Mouse (Mus musculus) MEL (cell line): ENCODE measurements around the gene Nup188. TPM values are rescaled to one million over a fixed set of nuclear protein-coding genes. Genes with fewer than 3 reads are reported as not detected.

Experiments
- DNase-seq: peaks from one replicate; pipeline ENCODE4 v3.0.0; 2011; ENCODE audit warnings: low read depth, low spot score
- H3K27ac ChIP-seq: 2 replicates; pipeline ENCODE4 v1.5.1; 2012; ENCODE audit warnings: low read depth, mild to moderate bottlenecking, control low read depth, low read length, moderate library complexity; ENCODE audit not compliant: control insufficient read depth
- H3K27me3 ChIP-seq, 2 experiments: fragments of 150-350 bp in 1 of 2; sonication (generic) in 1 of 2; 2 replicates each; pipeline ENCODE4 v1.6.1; 2012; ENCODE audit warnings: low read length in 2 of 2, mild to moderate bottlenecking in 2 of 2, improper control_type of control experiment in 1 of 2, moderate library complexity in 1 of 2; ENCODE audit not compliant: insufficient read depth in 2 of 2, control insufficient read depth in 1 of 2
- H3K36me3 ChIP-seq, 2 experiments: 2 replicates each; pipeline ENCODE4 v1.6.1; 2012 to 2014; ENCODE audit warnings: low read length in 2 of 2, improper control_type of control experiment in 1 of 2, inconsistent platforms in 1 of 2, mild to moderate bottlenecking in 1 of 2; ENCODE audit not compliant: insufficient read depth in 2 of 2, control insufficient read depth in 1 of 2
- H3K4me1 ChIP-seq, 2 experiments: fragments of 150-350 bp in 1 of 2; sonication (generic) in 1 of 2; 2 replicates each; pipeline ENCODE4 v1.6.1; 2012; ENCODE audit warnings: low read length in 2 of 2, improper control_type of control experiment in 1 of 2, mild to moderate bottlenecking in 1 of 2; ENCODE audit not compliant: insufficient read depth in 2 of 2, control insufficient read depth in 1 of 2
- H3K4me3 ChIP-seq, 2 experiments: fragments of 150-350 bp in 1 of 2; sonication (generic) in 1 of 2; 2 replicates each; pipeline ENCODE4 v1.5.1; 2012; ENCODE audit warnings: low read depth in 2 of 2, low read length in 2 of 2, mild to moderate bottlenecking in 2 of 2, moderate library complexity in 2 of 2, control low read depth in 1 of 2, improper control_type of control experiment in 1 of 2; ENCODE audit not compliant: control insufficient read depth in 1 of 2, insufficient read depth in 1 of 2
- H3K79me2 ChIP-seq: 2 replicates; pipeline ENCODE4 v1.6.1; 2012; ENCODE audit warnings: mild to moderate bottlenecking, low read length, moderate library complexity; ENCODE audit not compliant: control insufficient read depth, poor library complexity, insufficient read depth
- H3K9ac ChIP-seq: 2 replicates; pipeline ENCODE4 v1.6.1; 2012; ENCODE audit warnings: low read depth, mild to moderate bottlenecking, control low read depth, low read length, moderate library complexity; ENCODE audit not compliant: control insufficient read depth, poor library complexity, severe bottlenecking
- H3K9me3 ChIP-seq: fragments of 150-350 bp; sonication (generic); replicated peaks from 2 replicates; pipeline ENCODE4 v1.6.1; 2012; ENCODE audit warnings: mild to moderate bottlenecking, low read length, improper control_type of control experiment, moderate library complexity; ENCODE audit not compliant: insufficient read depth
- CHD1 ChIP-seq: IDR thresholded peaks from 2 replicates; pipeline ENCODE4 v1.6.1; 2012; ENCODE audit warnings: low read depth, mild to moderate bottlenecking, inconsistent platforms, low read length, improper control_type of control experiment
- CHD2 ChIP-seq: IDR thresholded peaks from 2 replicates; pipeline ENCODE4 v1.6.1; 2011; ENCODE audit warnings: low read length, improper control_type of control experiment
- E2F4 ChIP-seq: IDR thresholded peaks from 2 replicates; pipeline ENCODE4 v1.6.1; 2011; ENCODE audit warnings: low read depth, low read length, improper control_type of control experiment, borderline replicate concordance
- ELF1 ChIP-seq: IDR thresholded peaks from 2 replicates; pipeline ENCODE4 v1.6.1; 2014; ENCODE audit warnings: low read depth, mild to moderate bottlenecking, inconsistent platforms, low read length, improper control_type of control experiment, moderate library complexity
- GABPA ChIP-seq: IDR thresholded peaks from 2 replicates; pipeline ENCODE4 v1.6.1; 2012; ENCODE audit warnings: low read depth, mild to moderate bottlenecking, inconsistent platforms, low read length, improper control_type of control experiment, moderate library complexity
- GATA1 ChIP-seq: IDR thresholded peaks from 2 replicates; pipeline ENCODE4 v1.6.1; 2011; ENCODE audit warnings: low read depth, low read length, improper control_type of control experiment
- HCFC1 ChIP-seq: IDR thresholded peaks from 2 replicates; pipeline ENCODE4 v1.6.1; 2012; ENCODE audit warnings: low read depth, mild to moderate bottlenecking, inconsistent platforms, low read length, improper control_type of control experiment, moderate library complexity
- KAT2A ChIP-seq: conservative IDR thresholded peaks from 2 replicates; pipeline ENCODE4 v1.6.1; 2012; ENCODE audit warnings: low read depth, low read length, improper control_type of control experiment, inconsistent platforms
- MAX ChIP-seq: IDR thresholded peaks from 2 replicates; pipeline ENCODE4 v1.6.1; 2011; ENCODE audit warnings: low read length, improper control_type of control experiment
- MAZ ChIP-seq: IDR thresholded peaks from 2 replicates; pipeline ENCODE4 v1.6.1; 2012; ENCODE audit warnings: low read depth, mild to moderate bottlenecking, inconsistent platforms, low read length, improper control_type of control experiment
- MXI1 ChIP-seq: IDR thresholded peaks from 2 replicates; pipeline ENCODE4 v1.6.1; 2011; ENCODE audit warnings: mild to moderate bottlenecking, low read depth, low read length, improper control_type of control experiment
- MYB ChIP-seq: IDR thresholded peaks from 2 replicates; pipeline ENCODE4 v1.6.1; 2011; ENCODE audit warnings: mild to moderate bottlenecking, low read depth, low read length, improper control_type of control experiment
- MYC ChIP-seq: IDR thresholded peaks from 2 replicates; pipeline ENCODE4 v1.6.1; 2011; ENCODE audit warnings: low read depth, mild to moderate bottlenecking, low read length, improper control_type of control experiment, moderate library complexity
- NELFE ChIP-seq: IDR thresholded peaks from 2 replicates; pipeline ENCODE4 v1.6.1; 2011; ENCODE audit warnings: low read depth, low read length, improper control_type of control experiment
- NRF1 ChIP-seq: IDR thresholded peaks from 2 replicates; pipeline ENCODE4 v1.6.1; 2014; ENCODE audit warnings: low read depth, mild to moderate bottlenecking, inconsistent platforms, low read length, improper control_type of control experiment, moderate library complexity; ENCODE audit not compliant: poor library complexity, insufficient read depth, severe bottlenecking
- POLR2A ChIP-seq, 2 experiments: IDR thresholded peaks; 2 replicates each; pipeline ENCODE4 v1.6.1; 2011 to 2012; ENCODE audit warnings: low read length in 2 of 2, mild to moderate bottlenecking in 2 of 2, control low read depth in 1 of 2, improper control_type of control experiment in 1 of 2, low read depth in 1 of 2, moderate library complexity in 1 of 2; ENCODE audit not compliant: control insufficient read depth in 1 of 2, insufficient read depth in 1 of 2, poor library complexity in 1 of 2
- RAD21 ChIP-seq: IDR thresholded peaks from 2 replicates; pipeline ENCODE4 v1.6.1; 2011; ENCODE audit warnings: mild to moderate bottlenecking, low read depth, low read length, improper control_type of control experiment
- RCOR1 ChIP-seq: IDR thresholded peaks from 2 replicates; pipeline ENCODE4 v1.6.1; 2012; ENCODE audit warnings: low read depth, mild to moderate bottlenecking, inconsistent platforms, low read length, improper control_type of control experiment
- SMC3 ChIP-seq: IDR thresholded peaks from 2 replicates; pipeline ENCODE4 v1.6.1; 2011; ENCODE audit warnings: low read depth, low read length, improper control_type of control experiment
- TAL1 ChIP-seq: IDR thresholded peaks from 2 replicates; pipeline ENCODE4 v1.6.1; 2012; ENCODE audit warnings: mild to moderate bottlenecking, inconsistent platforms, low read length, moderate library complexity, mixed read lengths
- TBP ChIP-seq: IDR thresholded peaks from 2 replicates; pipeline ENCODE4 v1.8.0; 2011; ENCODE audit warnings: low read depth, low read length, improper control_type of control experiment
- TCF12 ChIP-seq: IDR thresholded peaks from 2 replicates; pipeline ENCODE4 v1.6.1; 2014; ENCODE audit warnings: low read depth, mild to moderate bottlenecking, inconsistent platforms, low read length, improper control_type of control experiment, moderate library complexity
- USF2 ChIP-seq, 2 experiments: IDR thresholded peaks; 2 replicates each; pipeline ENCODE4 v1.6.1; 2011 to 2012; ENCODE audit warnings: improper control_type of control experiment in 2 of 2, low read length in 2 of 2, borderline replicate concordance in 1 of 2, inconsistent platforms in 1 of 2, low read depth in 1 of 2, mild to moderate bottlenecking in 1 of 2; ENCODE audit not compliant: insufficient read depth in 1 of 2
- ZKSCAN1 ChIP-seq: IDR thresholded peaks from 2 replicates; pipeline ENCODE4 v1.6.1; 2012; ENCODE audit warnings: low read depth, mild to moderate bottlenecking, inconsistent platforms, low read length, improper control_type of control experiment, moderate library complexity
- ZMIZ1 ChIP-seq: IDR thresholded peaks from 2 replicates; pipeline ENCODE4 v1.6.1; 2012; ENCODE audit warnings: low read depth, mild to moderate bottlenecking, inconsistent platforms, low read length, improper control_type of control experiment, moderate library complexity
- ZNF384 ChIP-seq: IDR thresholded peaks from 2 replicates; pipeline ENCODE4 v1.6.1; 2012; ENCODE audit warnings: low read depth, mild to moderate bottlenecking, inconsistent platforms, low read length, improper control_type of control experiment
- polyA plus RNA-seq, 2 experiments: library from polyadenylated mRNA; stranded (reverse) in 1 of 2; unstranded in 1 of 2; fragments of >175 nt in 1 of 2; fragments of >200 nt in 1 of 2; gene quantifications; 2 replicates each; pipeline versions ENCODE4 v1.2.1 to v1.2.4; 2012; ENCODE audit warnings: low replicate concordance in 2 of 2, low read depth in 1 of 2; ENCODE audit not compliant: insufficient read length in 2 of 2, insufficient read depth in 1 of 2, missing spikeins in 1 of 2
- total RNA-seq: library from RNA; depleted of rRNA; stranded (reverse); fragments of 300-350 nt; gene quantifications from 2 replicates; pipeline ENCODE4 v1.2.3, GENCODE M21; 2012

Nup188 gene
- total and polyA plus RNA-seq, 3 experiments: 58.6 to 119 TPM; not detected in 1

- Histone ChIP-seq H3K36me3 (peaks cover 0 to 28% of the 10 kb centered on the region in 2 experiments; a peak in 2 of 4 replicates), H3K4me3 (no peak overlapping the region), H3K4me1 (no peaks in the 10 kb centered on the region), H3K79me2 (no peaks in the 10 kb centered on the region), H3K27ac (no peak overlapping the region), H3K9me3 (no peaks in the 10 kb centered on the region), H3K9ac (no peak overlapping the region), H3K27me3 (no peaks in the 10 kb centered on the region)
- TF ChIP-seq USF2 (IDR thresholded peaks at IDR 0.05; ENCODE audit: borderline replicate concordance in 1 of 2, insufficient read depth in 1 of 2, low read depth in 1 of 2, low read length in 2 of 2) (no peak), ZNF384 (no peak), HCFC1 (no peak), ZKSCAN1 (no peak), TCF12 (no peak), CHD1 (no peak), RAD21 (no peak), NRF1 (no peak), MAX (no peak), RCOR1 (no peak), ELF1 (no peak), TBP (no peak), GABPA (no peak), TAL1 (no peak), MYC (no peak), SMC3 (no peak)
- no peak for DNase-seq
These were observed 36.9 kb downstream of the Nup188 start for GRCm38 (mm10) chr2:30323111-30323510.

DNA sequence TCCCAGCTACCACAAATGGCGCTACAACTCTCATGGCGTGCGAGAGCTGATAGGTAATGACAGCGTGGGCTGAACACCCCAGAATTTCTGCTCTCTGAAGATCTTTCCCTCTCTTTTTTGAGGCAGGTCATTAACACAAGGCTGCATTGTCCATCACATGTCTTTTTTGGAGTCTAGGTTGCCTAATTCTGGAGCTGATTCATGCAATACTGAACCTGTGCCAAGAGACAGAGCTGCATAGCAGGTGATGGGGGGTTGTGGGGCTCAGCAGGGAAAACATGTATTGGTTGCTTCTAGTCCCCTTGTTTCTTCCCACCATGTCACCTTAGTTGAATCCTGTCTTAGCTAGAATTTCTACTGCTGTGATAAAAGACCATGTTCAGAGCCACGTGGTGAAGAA lies 39.1 kb downstream of the Nup188 start:
- no peaks in the 10 kb centered on the region for H3K79me2 ChIP-seq
- peaks cover 0 to 24% of the 10 kb centered on the region in 2 experiments; a peak in 2 of 4 replicates for H3K36me3 ChIP-seq
- H3K4me3 ChIP-seq: no peak overlapping the region
- H3K9me3 ChIP-seq: no peaks in the 10 kb centered on the region
- TF ChIP-seq TCF12: no peak
- TF ChIP-seq ZKSCAN1: no peak
- TF ChIP-seq USF2 (IDR thresholded peaks at IDR 0.05; ENCODE audit: borderline replicate concordance in 1 of 2, insufficient read depth in 1 of 2, low read depth in 1 of 2, low read length in 2 of 2): no peak
- no peak for TF ChIP-seq CHD2
- TF ChIP-seq RCOR1: no peak
- no peak for TF ChIP-seq KAT2A
- TF ChIP-seq MYB: no peak
- TF ChIP-seq ZMIZ1: no peak
- TF ChIP-seq NELFE: no peak
- TF ChIP-seq MXI1: no peak
- TF ChIP-seq MAX: no peak
- TF ChIP-seq E2F4: no peak
- TF ChIP-seq ELF1: no peak
- TF ChIP-seq MAZ: no peak
- TF ChIP-seq SMC3: no peak
- no peak for TF ChIP-seq GATA1
- TF ChIP-seq TAL1: no peak
- no peak for TF ChIP-seq POLR2A (IDR thresholded peaks at IDR 0.05; ENCODE audit: control insufficient read depth in 1 of 2, insufficient read depth in 1 of 2, low read depth in 1 of 2, low read length in 2 of 2, poor library complexity in 1 of 2)
- no peak for TF ChIP-seq TBP
- H3K9ac ChIP-seq: no peak overlapping the region
- no peak overlapping the region for H3K27ac ChIP-seq
- H3K4me1 ChIP-seq: no peaks in the 10 kb centered on the region
- H3K27me3 ChIP-seq: no peaks in the 10 kb centered on the region
- DNase-seq: no peak
